Mouse (Mus musculus) midbrain, embryonic 14.5 days (tissue): Measurements from ENCODE around the gene Casp6. TPM values are rescaled to one million over a fixed set of nuclear protein-coding genes. Genes with fewer than 3 reads are reported as not detected.
A peak's percentile ranks its signal among the peaks of the same experiment; 100 is the strongest.

ENCODE experiments used
- ATAC-seq: fragments of 200-750 bp; cut with Nextera tagmentation; 2 replicates; pipeline ENCODE4 v1.8.0; 2017; ENCODE audit warnings: moderate number of reproducible peaks, moderate library complexity; ENCODE audit not compliant: low FRiP score, low TSS enrichment
- DNase-seq: peaks from one replicate; pipeline ENCODE4 v3.0.0-alpha.2; 2015
- H3K27ac ChIP-seq: fragments of 300-500 bp; sonication (generic); replicated peaks from 2 replicates; pipeline ENCODE4 v1.5.1; 2014; ENCODE audit warnings: mild to moderate bottlenecking, low read depth, low read length, moderate library complexity
- H3K27me3 ChIP-seq: fragments of 300-500 bp; sonication (generic); 2 replicates; pipeline ENCODE4 v1.6.1; 2014; ENCODE audit warnings: low read length, control low read depth, mixed read lengths; ENCODE audit not compliant: control insufficient read depth, insufficient read depth
- H3K36me3 ChIP-seq: fragments of 300-500 bp; sonication (generic); 2 replicates; pipeline ENCODE4 v1.6.1; 2014; ENCODE audit warnings: low read length, control low read depth; ENCODE audit not compliant: control insufficient read depth, insufficient read depth
- H3K4me1 ChIP-seq: fragments of 300-500 bp; sonication (generic); 2 replicates; pipeline ENCODE4 v1.6.1; 2014; ENCODE audit warnings: mild to moderate bottlenecking, antibody characterized with exemption, low read length, control low read depth; ENCODE audit not compliant: control insufficient read depth, insufficient read depth
- H3K4me2 ChIP-seq: fragments of 300-500 bp; sonication (generic); 2 replicates; pipeline ENCODE4 v1.6.1; 2014; ENCODE audit warnings: mild to moderate bottlenecking, low read length, moderate library complexity
- H3K4me3 ChIP-seq: fragments of 300-500 bp; sonication (generic); replicated peaks from 2 replicates; pipeline ENCODE4 v1.5.1; 2014; ENCODE audit warnings: low read depth, low read length
- H3K9ac ChIP-seq: fragments of 300-500 bp; sonication (generic); replicated peaks from 2 replicates; pipeline ENCODE4 v1.6.1; 2014; ENCODE audit warnings: mild to moderate bottlenecking, low read length, moderate library complexity
- H3K9me3 ChIP-seq: fragments of 300-500 bp; sonication (generic); 2 replicates; pipeline ENCODE4 v1.6.1; 2016; ENCODE audit warnings: low read length, control low read depth, mixed read lengths; ENCODE audit not compliant: control insufficient read depth
- WGBS: fragments of 180-500 bp; shearing (Covaris S2); extraction: QIAGEN DNeasy Blood & Tissue Kit; methylation state at CpG from one replicate; pipeline ENCODE4 v1.1.7; 2014; 5-methylcytosine and 5-hydroxymethylcytosine counted together
- polyA plus RNA-seq: library from polyadenylated mRNA; unstranded; fragments of >200 nt; fragmentation: Nextera tagmentation; extraction: Ambion mirVana; gene quantifications from 2 replicates; pipeline ENCODE4 v1.2.1, GENCODE M21; 2014

Casp6 gene
- polyA plus RNA-seq, 1 experiment from 2014 or later = 24.4 TPM

DNA sequence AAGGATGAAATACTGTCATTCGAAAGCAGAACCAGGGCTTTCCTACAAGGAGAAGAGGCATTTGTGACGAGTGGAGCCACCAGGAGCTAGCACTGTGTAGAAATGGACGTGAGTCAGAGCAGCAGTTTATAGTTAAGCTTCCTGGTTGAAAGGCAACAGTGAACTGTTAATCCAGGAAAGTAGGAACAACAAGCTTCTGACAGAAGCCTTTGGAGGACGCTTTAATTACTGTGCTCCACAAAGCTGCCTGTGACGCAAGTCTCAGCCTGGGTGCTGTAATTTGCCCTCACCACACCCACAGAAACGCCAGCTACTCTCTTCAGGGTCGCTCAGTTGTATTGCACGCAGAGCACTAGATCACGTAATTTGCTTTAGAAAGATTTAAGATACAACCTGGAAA lies 35.3 kb downstream of the Casp6 start:
- Histone ChIP-seq H3K9me3 (no peaks in the 10 kb centered on the region), H3K4me1 (no peaks in the 10 kb centered on the region), H3K4me2 (no peak overlapping the region), H3K9ac (no peak overlapping the region), H3K27me3 (no peaks in the 10 kb centered on the region), H3K36me3 (no peaks in the 10 kb centered on the region), H3K27ac (no peak overlapping the region), H3K4me3 (no peak overlapping the region)
- no peak for ATAC-seq
- DNase-seq = no peak
- WGBS = 57% methylated on average over 9 of the region's 9 CpGs

DNA sequence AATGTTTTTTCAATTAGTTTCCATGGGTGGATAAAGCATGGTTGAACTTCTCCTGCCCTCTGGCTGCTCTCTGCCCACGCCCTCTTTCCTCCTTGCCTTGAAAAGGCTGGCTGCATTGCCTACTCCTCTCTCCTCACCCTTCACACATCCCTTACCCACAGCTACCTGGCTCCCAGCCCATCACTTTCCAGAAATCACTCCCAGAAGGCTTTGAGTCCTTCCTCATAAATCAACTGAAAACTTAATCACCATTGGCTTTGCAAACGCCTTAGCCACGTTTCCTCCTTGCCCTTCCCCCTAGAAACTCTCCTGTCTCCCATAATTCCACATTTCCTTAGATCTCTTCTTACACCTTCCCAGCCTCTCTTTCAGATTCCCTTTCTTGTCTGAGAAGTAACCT lies 36.6 kb downstream of the Casp6 start:
- Histone ChIP-seq H3K9me3 (no peaks in the 10 kb centered on the region), H3K4me2 (no peak overlapping the region), H3K27ac (no peak overlapping the region), H3K27me3 (no peaks in the 10 kb centered on the region), H3K36me3 (no peaks in the 10 kb centered on the region), H3K4me3 (no peak overlapping the region), H3K9ac (no peak overlapping the region), H3K4me1 (no peaks in the 10 kb centered on the region)
- DNase-seq (no peak), ATAC-seq (no peak)
- WGBS = 67% methylated on average over 3 of the region's 3 CpGs

- Histone ChIP-seq H3K4me1 (no peaks in the 10 kb centered on the region), H3K4me2 (no peak overlapping the region), H3K36me3 (no peaks in the 10 kb centered on the region), H3K9ac (no peak overlapping the region), H3K4me3 (no peak overlapping the region), H3K27me3 (no peaks in the 10 kb centered on the region), H3K27ac (no peak overlapping the region), H3K9me3 (no peaks in the 10 kb centered on the region)
- WGBS = 42% methylated on average over 7 of the region's 7 CpGs
- DNase-seq (peak; percentile 11), ATAC-seq (no peak)
Measured at GRCm38 (mm10) chr3:129939058-129939457, 37.8 kb downstream of the Casp6 start.

- H3K27ac ChIP-seq = no peak overlapping the region
- no peaks in the 10 kb centered on the region for H3K27me3 ChIP-seq
- ATAC-seq (no peak), DNase-seq (no peak)
- H3K4me1 ChIP-seq = no peaks in the 10 kb centered on the region
- no peaks in the 10 kb centered on the region for H3K9me3 ChIP-seq
- 91% methylated on average over 2 of the region's 2 CpGs for WGBS
- H3K4me3 ChIP-seq = no peak overlapping the region
- H3K4me2 ChIP-seq = no peak overlapping the region
- no peak overlapping the region for H3K9ac ChIP-seq
- H3K36me3 ChIP-seq = no peaks in the 10 kb centered on the region
Measured at GRCm38 (mm10) chr3:129940780-129941179, 39.6 kb downstream of the Casp6 start.

DNA sequence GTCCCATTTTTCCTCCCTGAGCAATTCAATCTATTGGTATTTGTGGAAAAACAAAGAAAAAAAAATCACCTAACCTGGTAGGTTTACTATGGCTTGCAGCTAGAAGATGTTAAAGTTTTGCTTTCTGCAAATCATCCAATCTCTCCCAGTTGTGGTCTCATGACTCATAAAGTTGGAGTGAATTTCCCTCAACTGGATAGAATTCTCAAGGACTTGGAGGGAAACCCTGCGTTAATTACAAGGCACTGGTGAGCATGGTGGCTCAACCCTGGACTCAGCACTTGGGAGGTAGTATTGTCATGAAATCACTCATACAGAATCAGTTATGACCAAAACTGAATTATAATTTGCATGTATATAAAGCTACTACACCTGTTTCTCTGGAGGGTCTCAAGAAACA lies 40.1 kb downstream of the Casp6 start:
- Histone ChIP-seq H3K36me3 (no peaks in the 10 kb centered on the region), H3K27ac (no peak overlapping the region), H3K9me3 (no peaks in the 10 kb centered on the region), H3K9ac (no peak overlapping the region), H3K27me3 (no peaks in the 10 kb centered on the region), H3K4me3 (no peak overlapping the region), H3K4me2 (no peak overlapping the region), H3K4me1 (no peaks in the 10 kb centered on the region)
- ATAC-seq (no peak), DNase-seq (no peak)
- WGBS = 96% methylated on average over 1 of the region's 1 CpGs

- H3K4me1 ChIP-seq = no peaks in the 10 kb centered on the region
- no peak overlapping the region for H3K9ac ChIP-seq
- ATAC-seq (no peak), DNase-seq (no peak)
- H3K36me3 ChIP-seq = no peaks in the 10 kb centered on the region
- no peak overlapping the region for H3K4me3 ChIP-seq
- WGBS = 85% methylated on average over 4 of the region's 4 CpGs
- no peak overlapping the region for H3K27ac ChIP-seq
- H3K27me3 ChIP-seq = no peaks in the 10 kb centered on the region
- H3K9me3 ChIP-seq = no peaks in the 10 kb centered on the region
- no peak overlapping the region for H3K4me2 ChIP-seq
Measured at GRCm38 (mm10) chr3:129943813-129944212, 42.6 kb downstream of the Casp6 start.

DNA sequence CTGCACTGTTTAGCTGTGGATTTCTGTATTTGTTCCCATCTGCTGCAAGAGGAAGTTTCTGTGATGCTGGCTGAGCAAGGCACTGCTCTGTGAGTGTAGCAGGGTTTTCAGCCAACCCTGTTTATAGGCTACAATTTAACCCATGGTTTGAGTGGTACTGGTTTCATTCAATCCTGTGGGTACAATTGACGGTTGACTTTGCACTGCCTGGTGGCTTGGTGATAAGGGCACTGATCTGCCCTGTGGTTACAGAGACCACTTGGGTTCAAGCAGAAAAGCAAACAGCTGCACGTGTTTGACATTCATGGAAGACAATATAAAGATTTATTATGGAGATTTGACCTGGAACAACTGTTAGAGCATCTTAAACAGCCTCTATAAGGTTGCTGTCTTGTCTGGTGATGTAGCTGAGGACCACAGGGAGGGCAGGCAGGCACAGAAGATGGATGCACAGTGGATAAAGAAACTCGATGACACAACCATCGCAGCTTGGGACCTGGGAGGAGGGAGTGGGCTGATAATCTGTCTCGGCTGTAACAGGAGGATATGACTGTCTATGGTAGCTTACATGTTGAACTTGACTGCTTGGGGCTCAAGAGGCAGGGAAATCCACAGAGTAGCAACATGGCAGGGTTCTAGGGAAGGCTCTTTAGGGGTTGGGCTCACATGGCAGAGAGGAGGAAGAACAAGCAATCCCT lies 45.1 kb downstream of the Casp6 start:
- ATAC-seq (no peak), DNase-seq (no peak)
- Histone ChIP-seq H3K4me2 (no peak overlapping the region), H3K9ac (no peak overlapping the region), H3K36me3 (no peaks in the 10 kb centered on the region), H3K27me3 (no peaks in the 10 kb centered on the region), H3K9me3 (no peaks in the 10 kb centered on the region), H3K4me1 (no peaks in the 10 kb centered on the region), H3K27ac (no peak overlapping the region), H3K4me3 (no peak overlapping the region)
- 78% methylated on average over 5 of the region's 5 CpGs for WGBS

DNA sequence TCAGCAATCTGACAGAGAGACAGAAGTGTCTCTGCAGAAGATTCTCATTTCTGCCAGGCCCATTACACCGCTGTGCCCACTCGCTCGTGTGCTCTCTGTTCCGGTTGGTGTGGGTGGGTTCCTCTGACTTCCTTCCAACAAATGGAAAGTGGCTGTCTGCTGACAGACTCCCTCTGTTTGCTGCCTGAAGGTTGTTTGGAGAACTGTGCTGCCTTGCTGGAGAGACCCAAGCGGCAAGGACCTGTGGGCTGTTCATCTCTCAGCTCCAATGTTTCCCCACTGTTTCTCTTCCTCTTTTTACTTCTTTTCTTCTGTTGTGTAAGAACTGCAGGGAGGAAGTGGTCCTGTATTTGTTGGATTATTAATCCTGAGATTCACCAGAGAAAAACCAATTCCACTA lies 47.1 kb downstream of the Casp6 start:
- H3K4me2 ChIP-seq = no peak overlapping the region
- DNase-seq = no peak
- 96% methylated on average over 5 of the region's 5 CpGs for WGBS
- H3K36me3 ChIP-seq = no peaks in the 10 kb centered on the region
- H3K9me3 ChIP-seq = no peaks in the 10 kb centered on the region
- H3K4me3 ChIP-seq = no peak overlapping the region
- ATAC-seq = no peak
- no peaks in the 10 kb centered on the region for H3K4me1 ChIP-seq
- H3K27me3 ChIP-seq = no peaks in the 10 kb centered on the region
- H3K9ac ChIP-seq = no peak overlapping the region
- H3K27ac ChIP-seq = no peak overlapping the region

GRCm38 (mm10) chr3:129949158-129949773 lies 48.0 kb downstream of the Casp6 start:
- Histone ChIP-seq H3K4me3 (no peak overlapping the region), H3K9ac (no peak overlapping the region), H3K4me2 (no peak overlapping the region), H3K27me3 (no peaks in the 10 kb centered on the region), H3K36me3 (no peaks in the 10 kb centered on the region), H3K9me3 (no peaks in the 10 kb centered on the region), H3K27ac (no peak overlapping the region), H3K4me1 (no peaks in the 10 kb centered on the region)
- whole genome bisulfite sequencing = 86% methylated on average over 5 of the region's 5 CpGs
- ATAC-seq = no peak
- no peak for DNase-seq
